Mouse (Mus musculus): ENCODE measurements at regions not wholly inside any gene's neighbourhood (a gene's known extent, or its start where the extent isn't known, plus 50 kb on each side); places are given as distances from the start of the nearest gene placed in this dataset.
A peak's percentile ranks its signal among the peaks of the same experiment; 100 is the strongest.
"Not testable (repeated sequence)": the region's sequence is repeated elsewhere in the genome, so short reads cannot be mapped to it uniquely, and the experiment has no call there.

GRCm38 (mm10) chr9:11940691-11941480, 1036.3 kb upstream of the Cntn5 start:
- TF ChIP-seq POLR2A (IDR thresholded peaks at IDR 0.05; ENCODE audit: insufficient read depth, low read length): not testable (repeated sequence)
- peak; percentile 63; the same call in 1 of the 2 replicates for TF ChIP-seq EP300 (IDR thresholded peaks at IDR 0.05; ENCODE audit: insufficient read depth, low read depth, low read length)

All from ES-Bruce4 (cell line).